Mouse (Mus musculus) heart, adult 18-20 months (tissue): ENCODE measurements around the gene Cldn10. TPM values are rescaled to one million over a fixed set of nuclear protein-coding genes. Genes with fewer than 3 reads are reported as not detected.

ENCODE experiments used
- DNase-seq, 2 experiments: peaks; one replicate each; pipeline ENCODE4 v3.0.0; 2021 to 2022; ENCODE audit warnings: mixed read lengths in 1 of 2
- total RNA-seq, 2 experiments: library from RNA; stranded (reverse); gene quantifications; 2 replicates each; pipeline ENCODE4 v1.2.3; 2021

Cldn10 gene
- total RNA-seq, 2 experiments from 2014 or later = 0.41 TPM; not detected in 1

GRCm38 (mm10) chr14:118910332-118911222 lies 122.9 kb downstream of the Cldn10 start:
- peak; percentile 77 to 89 for DNase-seq

DNA sequence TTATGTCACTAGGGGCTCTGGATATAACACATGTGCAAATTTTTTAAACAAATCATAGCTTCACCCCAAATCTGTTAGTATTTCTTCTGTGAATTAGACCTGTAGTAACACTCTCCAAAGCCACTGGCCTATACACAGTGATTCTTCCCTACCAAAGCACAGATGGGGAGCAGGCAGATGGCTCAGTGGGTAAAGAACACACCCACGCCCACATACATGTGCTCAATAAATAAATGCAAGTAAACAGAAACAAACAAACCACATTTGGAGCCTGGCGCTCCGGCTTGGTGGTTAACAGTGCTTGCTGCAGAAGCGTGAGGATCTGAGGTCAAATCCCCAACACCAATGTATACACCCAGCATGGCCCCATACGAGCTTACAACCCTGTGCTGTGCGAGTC lies 123.8 kb downstream of the Cldn10 start:
- DNase-seq = no peak

DNA sequence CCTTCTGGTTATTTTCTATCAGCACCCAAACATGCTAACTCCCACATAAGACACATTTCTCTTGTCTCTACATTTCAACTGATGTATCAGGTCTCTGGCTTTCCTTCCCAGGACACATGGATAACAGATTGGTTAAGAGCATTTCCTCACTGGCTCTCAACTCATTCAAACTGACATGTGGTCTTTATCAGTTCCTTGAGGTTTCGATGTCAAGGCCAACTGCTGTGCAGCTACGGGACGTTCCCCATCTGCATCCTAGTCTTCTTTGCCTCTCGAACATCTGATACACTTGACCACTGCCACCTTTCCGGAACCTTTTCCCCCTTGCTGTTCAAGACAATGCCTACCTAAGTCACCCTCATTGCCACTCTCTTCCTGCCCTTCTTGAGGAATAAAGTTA lies 125.9 kb downstream of the Cldn10 start:
- DNase-seq = no peak

- DNase-seq = peak in 1 of 2 experiments; percentile 15
Measured at GRCm38 (mm10) chr14:118919025-118919424, 131.3 kb downstream of the Cldn10 start.

DNA sequence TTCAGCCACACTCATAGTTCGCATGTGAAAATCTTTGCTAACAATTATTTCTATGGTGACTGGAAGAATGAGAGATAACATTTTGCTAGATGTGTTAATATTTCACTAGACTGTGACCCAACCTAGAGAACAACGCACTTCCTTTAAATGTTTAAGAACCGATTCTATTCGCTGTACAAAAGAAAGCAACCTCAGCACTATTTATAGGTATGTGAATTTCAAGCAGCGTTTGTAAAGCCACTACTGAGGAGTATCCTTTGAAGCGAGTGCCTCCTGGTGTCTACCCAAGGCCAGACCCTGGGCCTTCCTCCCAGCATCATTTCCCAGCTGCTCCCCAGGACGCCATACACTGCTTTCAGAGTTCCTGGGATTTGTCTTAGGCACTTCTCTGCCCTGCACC lies 132.9 kb downstream of the Cldn10 start:
- no peak for DNase-seq

GRCm38 (mm10) chr14:118922251-118922650 lies 134.5 kb downstream of the Cldn10 start:
- no peak for DNase-seq

DNA sequence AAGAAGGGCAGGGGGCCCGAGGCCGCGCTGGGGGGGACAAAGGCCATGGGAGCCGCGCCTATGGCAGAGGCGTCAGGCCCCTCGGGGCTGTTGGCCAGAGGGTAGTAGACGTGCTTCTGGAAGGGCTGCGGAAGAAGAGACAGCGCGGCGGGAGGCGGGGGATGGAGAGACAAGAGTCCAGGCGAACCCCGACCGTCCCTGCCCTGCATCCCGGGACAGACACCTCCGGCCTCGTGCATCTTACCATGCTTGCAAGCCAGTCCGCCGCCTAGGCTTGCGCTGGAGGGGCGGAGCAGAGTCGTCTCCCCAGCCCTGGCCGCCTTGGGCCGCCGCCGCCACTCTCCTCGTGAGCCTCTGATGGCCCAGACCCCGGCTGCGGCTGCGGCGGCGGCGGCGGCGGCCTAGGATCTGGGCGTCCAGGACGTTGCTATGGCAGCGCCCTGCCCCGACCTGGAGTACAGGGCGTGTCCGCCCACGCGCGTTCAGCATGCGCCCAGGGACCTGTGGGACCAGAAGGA lies 135.0 kb downstream of the Cldn10 start:
- DNase-seq = peak in 1 of 2 experiments; percentile 21

Other genes with a start within 250 kb of the Cldn10 start
- 10 to 100 TPM in 1 of 2 experiments, 1 to 10 TPM in 1; 8.3 to 10.5 TPM for gene Abcc4, start 81.7 kb upstream of the Cldn10 start, total RNA-seq
- gene Dzip1, start 137.6 kb downstream of the Cldn10 start, total RNA-seq = 1 to 10 TPM; 2.1 to 3.3 TPM
- gene Dnajc3, start 150.1 kb downstream of the Cldn10 start, total RNA-seq = 10 to 100 TPM; 30.8 to 32.8 TPM